Mouse (Mus musculus) small intestine, adult 2 months (tissue): Measurements from ENCODE around the gene Safb. TPM values are rescaled to one million over a fixed set of nuclear protein-coding genes. Genes with fewer than 3 reads are reported as not detected.
A peak's percentile ranks its signal among the peaks of the same experiment; 100 is the strongest.

ENCODE experiments used
- H3K27ac ChIP-seq: fragments of 200-500 bp; 2 replicates; pipeline ENCODE4 v1.5.1; 2012; ENCODE audit warnings: low read depth, low read length, control low read depth, inconsistent platforms; ENCODE audit not compliant: insufficient read depth
- H3K27me3 ChIP-seq: fragments of 200-500 bp; 2 replicates; pipeline ENCODE4 v1.6.1; 2012; ENCODE audit warnings: mild to moderate bottlenecking, moderate library complexity, low read length, inconsistent platforms; ENCODE audit not compliant: control insufficient read depth, insufficient read depth
- H3K36me3 ChIP-seq: fragments of 200-500 bp; 2 replicates; pipeline ENCODE4 v1.6.1; 2012; ENCODE audit warnings: mild to moderate bottlenecking, low read length, control low read depth, inconsistent platforms; ENCODE audit not compliant: control insufficient read depth, insufficient read depth
- H3K4me1 ChIP-seq: fragments of 200-500 bp; 2 replicates; pipeline ENCODE4 v1.6.1; 2012; ENCODE audit warnings: low read length, inconsistent platforms, mixed read lengths; ENCODE audit not compliant: control insufficient read depth, insufficient read depth, insufficient read length
- H3K4me3 ChIP-seq: fragments of 200-500 bp; 2 replicates; pipeline ENCODE4 v1.5.1; 2012; ENCODE audit warnings: low read depth, mild to moderate bottlenecking, control low read depth, inconsistent platforms, low read length, moderate library complexity
- CTCF ChIP-seq: fragments of 200-500 bp; IDR thresholded peaks from 2 replicates; pipeline ENCODE4 v1.5.1; 2012; ENCODE audit warnings: low read depth, mild to moderate bottlenecking, control low read depth, inconsistent platforms, low read length, moderate library complexity, mixed read lengths; ENCODE audit not compliant: insufficient replicate concordance, insufficient read length; ENCODE audit errors: extremely low read depth
- POLR2A ChIP-seq: fragments of 200-500 bp; IDR thresholded peaks from 2 replicates; pipeline ENCODE4 v1.6.1; 2012; ENCODE audit warnings: low read depth, mild to moderate bottlenecking, control low read depth, inconsistent platforms, low read length, moderate library complexity
- WGBS: fragments of 180-500 bp; shearing (Covaris S2); methylation state at CpG from one replicate; pipeline ENCODE4 v1.1.7; 2018; 5-methylcytosine and 5-hydroxymethylcytosine counted together
- polyA plus RNA-seq: library from polyadenylated mRNA; depleted of rRNA; stranded (reverse); fragments of >200 nt; gene quantifications from 2 replicates; pipeline ENCODE4 v1.2.3, GENCODE M21; 2012

Safb gene
- polyA plus RNA-seq, 1 experiment: 95.7 TPM

DNA sequence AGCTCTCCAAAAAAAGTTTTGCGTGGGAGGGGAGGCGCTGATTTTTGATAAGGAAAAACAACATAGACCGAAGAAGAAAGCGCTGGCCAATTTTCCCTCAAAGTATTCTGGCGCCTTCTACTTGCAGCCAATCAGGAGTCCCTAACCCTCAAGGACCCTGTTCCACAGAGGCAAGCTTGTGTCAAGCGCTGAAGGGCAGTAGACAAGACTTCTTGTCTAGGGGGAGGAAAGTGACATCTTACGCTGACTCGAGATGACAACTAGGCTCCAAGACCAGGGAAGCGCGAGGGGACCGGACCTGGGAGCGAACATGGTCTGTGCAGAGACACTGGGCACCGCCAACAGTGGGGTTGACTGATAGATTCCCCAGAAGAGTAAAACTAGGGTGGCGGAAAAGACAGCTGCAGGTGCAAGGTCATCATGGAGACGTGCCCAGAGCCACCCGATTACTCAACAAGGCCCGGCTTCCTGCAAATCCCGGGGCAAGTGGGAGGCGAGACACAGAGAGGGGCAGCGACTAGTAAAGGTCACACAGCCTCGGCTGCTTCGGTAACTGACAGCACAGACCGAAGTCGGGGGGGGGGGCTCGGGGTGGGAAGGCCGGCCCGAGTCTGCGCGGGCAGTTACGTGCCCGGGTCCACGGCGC is 891 bp upstream of the Safb start:
- Histone ChIP-seq H3K4me1 (peaks cover 19% of the 10 kb centered on the region), H3K27me3 (no peaks in the 10 kb centered on the region), H3K27ac (peak overlapping the region; percentile 93), H3K4me3 (peak overlapping the region; percentile 89), H3K36me3 (peaks cover 42% of the 10 kb centered on the region)
- no peak for TF ChIP-seq CTCF
- no peak for TF ChIP-seq POLR2A
- WGBS: under 1% methylated on average over 33 of the region's 33 CpGs

DNA sequence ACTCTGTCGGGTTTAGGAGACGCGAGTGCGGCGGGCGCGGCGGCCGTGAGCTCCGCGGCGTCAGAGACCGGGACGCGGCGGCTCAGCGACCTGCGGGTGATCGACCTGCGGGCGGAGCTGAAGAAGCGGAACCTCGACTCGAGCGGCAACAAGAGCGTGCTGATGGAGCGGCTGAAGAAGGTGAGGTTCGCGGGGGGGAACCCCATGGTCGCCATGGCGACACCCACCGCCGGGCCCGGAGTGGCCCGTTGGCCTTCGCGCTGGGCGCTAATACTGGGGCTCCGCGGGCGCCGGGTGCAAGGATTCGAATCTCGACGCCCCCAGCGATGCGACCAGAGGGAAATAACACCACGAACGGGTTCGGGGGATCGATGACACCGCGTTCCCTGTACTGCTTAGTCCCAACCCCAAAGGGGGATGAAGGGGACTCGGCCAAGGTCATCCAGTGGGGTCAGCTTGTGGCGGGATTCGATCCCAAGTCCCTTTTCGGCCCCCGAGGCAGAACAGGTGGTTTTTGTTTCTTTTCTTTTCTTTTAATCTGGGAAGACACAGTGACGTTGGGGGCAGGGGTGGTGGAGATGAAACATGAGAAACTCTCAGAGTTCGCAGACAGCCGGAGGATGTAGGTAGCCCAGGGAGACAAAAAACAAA is 671 bp downstream of the Safb start:
- H3K4me3 ChIP-seq: peak overlapping the region; percentile 95
- WGBS: under 1% methylated on average over 61 of the region's 61 CpGs
- no peak for TF ChIP-seq POLR2A
- TF ChIP-seq CTCF: no peak
- peaks cover 19% of the 10 kb centered on the region for H3K4me1 ChIP-seq
- H3K27ac ChIP-seq: peak overlapping the region; percentile 80
- no peaks in the 10 kb centered on the region for H3K27me3 ChIP-seq
- H3K36me3 ChIP-seq: peaks cover 50% of the 10 kb centered on the region

DNA sequence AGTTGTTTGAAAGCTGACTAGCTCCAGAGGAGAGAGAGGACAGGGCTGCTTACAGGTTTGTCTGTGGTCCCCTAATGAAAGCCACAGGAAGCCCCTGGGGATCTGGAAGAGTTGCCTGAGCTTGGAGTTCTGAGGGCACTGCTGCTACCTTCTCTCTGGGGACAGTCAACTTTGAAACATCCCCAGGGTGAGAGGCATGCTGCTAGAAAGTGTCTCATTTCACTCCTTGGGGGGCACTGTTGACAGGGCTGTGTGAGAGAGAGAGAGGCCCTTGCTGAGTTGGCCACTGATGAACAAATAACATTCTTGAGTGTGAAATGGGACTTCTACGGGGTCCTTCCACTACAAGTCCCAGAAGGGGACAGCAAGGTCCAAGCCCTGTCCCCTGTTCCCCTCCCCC is 3.1 kb downstream of the Safb start:
- H3K27ac ChIP-seq: no peak overlapping the region
- H3K4me1 ChIP-seq: peaks cover 12% of the 10 kb centered on the region
- H3K27me3 ChIP-seq: no peaks in the 10 kb centered on the region
- no peak overlapping the region for H3K4me3 ChIP-seq
- peaks cover 51% of the 10 kb centered on the region for H3K36me3 ChIP-seq
- WGBS: 76% methylated on average over 1 of the region's 1 CpGs
- TF ChIP-seq CTCF: no peak
- TF ChIP-seq POLR2A: no peak

DNA sequence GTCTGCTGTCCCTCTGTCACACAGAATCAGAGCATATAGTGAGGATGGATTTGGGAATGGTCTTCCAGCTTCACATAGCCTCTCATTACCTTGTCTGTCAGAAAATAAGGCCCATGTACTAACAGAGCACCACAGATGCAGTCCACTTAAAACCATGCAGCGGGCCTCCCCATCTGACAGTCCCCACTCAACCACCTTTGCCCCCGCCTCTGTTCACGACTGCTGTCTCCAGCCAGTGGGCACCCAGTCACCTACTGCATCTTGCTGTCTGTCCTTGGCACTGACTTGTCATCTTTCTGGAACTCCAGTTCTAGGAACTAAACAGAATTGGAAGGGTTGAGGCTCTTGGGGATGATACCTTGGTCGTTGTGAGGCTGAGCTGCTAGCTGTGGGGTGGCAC is 4.3 kb downstream of the Safb start:
- 86% methylated on average over 4 of the region's 4 CpGs for WGBS
- Histone ChIP-seq H3K4me1 (peaks cover 12% of the 10 kb centered on the region), H3K27me3 (no peaks in the 10 kb centered on the region), H3K36me3 (peaks cover 58% of the 10 kb centered on the region), H3K27ac (no peak overlapping the region), H3K4me3 (no peak overlapping the region)
- no peak for TF ChIP-seq CTCF
- no peak for TF ChIP-seq POLR2A

DNA sequence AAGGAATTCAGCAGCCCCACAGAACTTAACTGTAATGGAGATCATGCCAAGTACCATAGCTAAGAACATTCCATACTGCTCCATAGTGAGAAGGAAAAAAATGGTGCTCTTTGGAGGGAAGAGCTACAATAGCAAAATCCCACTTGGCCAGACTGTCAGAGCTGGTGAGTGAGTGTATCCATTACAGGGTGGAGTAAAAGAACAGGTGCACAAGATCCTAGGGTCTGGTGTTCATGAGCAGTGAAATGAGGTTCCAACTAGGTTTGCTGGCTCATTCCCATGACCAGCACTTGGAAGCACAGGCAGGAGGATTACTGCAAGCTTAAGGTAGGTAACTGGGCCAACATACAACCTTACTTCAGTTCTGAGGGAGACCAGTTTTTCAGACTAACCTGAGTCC is 7.9 kb downstream of the Safb start:
- TF ChIP-seq CTCF (no peak), POLR2A (no peak)
- Histone ChIP-seq H3K36me3 (peaks cover 86% of the 10 kb centered on the region), H3K4me3 (no peak overlapping the region)

DNA sequence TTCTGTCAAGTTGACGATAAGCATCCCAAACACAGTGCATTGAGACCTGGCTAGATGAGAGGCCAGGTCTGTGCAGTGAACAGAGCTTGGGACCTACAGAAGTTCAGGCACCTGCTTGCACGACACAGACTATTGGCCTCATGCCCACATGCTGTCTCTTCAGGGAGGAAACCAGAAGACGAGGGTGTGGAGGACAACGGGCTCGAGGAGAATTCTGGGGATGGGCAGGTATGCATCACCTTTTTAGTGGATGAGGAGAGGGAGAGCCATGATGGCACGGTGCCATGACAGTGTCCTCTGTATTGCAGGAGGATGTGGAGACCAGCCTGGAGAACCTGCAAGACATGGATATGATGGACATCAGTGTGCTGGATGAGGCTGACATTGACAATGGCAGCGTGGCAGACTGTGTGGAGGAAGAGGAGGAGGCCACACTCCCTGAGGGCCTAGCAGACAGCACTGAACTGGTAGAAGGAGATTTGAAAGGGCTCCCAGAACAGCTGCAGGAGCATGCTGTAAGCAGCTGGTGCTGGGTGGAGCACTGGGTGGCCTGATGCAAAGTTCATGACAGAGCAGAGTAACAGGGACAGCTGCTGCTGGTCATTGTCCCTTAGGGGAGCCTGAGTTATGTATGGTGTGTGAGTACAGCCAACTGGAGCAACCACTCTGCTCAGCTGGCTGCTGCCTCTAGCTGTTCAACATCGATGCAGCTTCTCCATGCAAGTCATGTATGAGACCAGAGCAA is 9.1 kb downstream of the Safb start:
- Histone ChIP-seq H3K4me1 (no peaks in the 10 kb centered on the region), H3K27me3 (no peaks in the 10 kb centered on the region), H3K27ac (no peak overlapping the region), H3K4me3 (no peak overlapping the region), H3K36me3 (peaks cover 85% of the 10 kb centered on the region)
- no peak for TF ChIP-seq CTCF
- TF ChIP-seq POLR2A: no peak
- WGBS: 60% methylated on average over 8 of the region's 8 CpGs

More for the DNA sequence above, 7.9 kb downstream of the Safb start:
- Histone ChIP-seq H3K27me3 (no peaks in the 10 kb centered on the region), H3K4me1 (no peaks in the 10 kb centered on the region), H3K27ac (no peak overlapping the region)
